Mouse (Mus musculus) spleen, postnatal 10 days (tissue): ENCODE measurements at regions not wholly inside any gene's neighbourhood (a gene's known extent, or its start where the extent isn't known, plus 50 kb on each side); places are given as distances from the start of the nearest gene placed in this dataset.

Experiments used
- DNase-seq, 2 experiments: peaks; one replicate each; pipeline ENCODE4 v3.0.0; 2021 to 2022; ENCODE audit warnings: low spot score in 2 of 2

GRCm38 (mm10) chr10:97383881-97384280 is 95.5 kb upstream of the Dcn start:
- no peak for DNase-seq

- DNase-seq: no peak
Measured at GRCm38 (mm10) chr10:97387196-97387876, 92.1 kb upstream of the Dcn start.

- no peak for DNase-seq
Measured at GRCm38 (mm10) chr10:97389647-97390590, 89.5 kb upstream of the Dcn start.

GRCm38 (mm10) chr10:97397062-97397771 is 82.2 kb upstream of the Dcn start:
- DNase-seq: no peak

- DNase-seq: no peak
Measured at GRCm38 (mm10) chr10:97397896-97398295, 81.5 kb upstream of the Dcn start.

GRCm38 (mm10) chr10:97402524-97402923 is 76.9 kb upstream of the Dcn start:
- no peak for DNase-seq

GRCm38 (mm10) chr10:97404076-97404787 is 75.2 kb upstream of the Dcn start:
- no peak for DNase-seq

GRCm38 (mm10) chr10:97409181-97409581 is 70.2 kb upstream of the Dcn start:
- DNase-seq: no peak

GRCm38 (mm10) chr10:97409909-97410308 is 69.5 kb upstream of the Dcn start:
- no peak for DNase-seq

- no peak for DNase-seq
Measured at GRCm38 (mm10) chr10:97422579-97422978, 56.8 kb upstream of the Dcn start.

- DNase-seq: no peak
Measured at GRCm38 (mm10) chr10:97423039-97423700, 56.2 kb upstream of the Dcn start.
